Mouse (Mus musculus) G1E (cell line): ENCODE measurements around the gene Polr3f.

Experiments
- CTCF ChIP-seq: IDR thresholded peaks from 2 replicates; pipeline ENCODE4 v1.5.1; 2012; ENCODE audit warnings: low read depth, low read length, inconsistent platforms, mixed read lengths
- GATA1 ChIP-seq: IDR thresholded peaks from 2 replicates; pipeline ENCODE4 v1.6.1; 2012; ENCODE audit warnings: borderline replicate concordance, low read length, inconsistent platforms, mixed read lengths
- GATA2 ChIP-seq: IDR thresholded peaks from 2 replicates; pipeline ENCODE4 v1.6.1; 2012; ENCODE audit warnings: low read depth, low read length, inconsistent platforms, borderline replicate concordance
- POLR2AphosphoS5 ChIP-seq: IDR thresholded peaks from 2 replicates; pipeline ENCODE4 v1.6.1; 2012; ENCODE audit warnings: low read depth, low read length, inconsistent platforms; ENCODE audit not compliant: insufficient replicate concordance

GRCm38 (mm10) chr2:144514619-144515018, 12.9 kb upstream of the Polr3f start:
- TF ChIP-seq CTCF, result no peak
- no peak for TF ChIP-seq GATA1
- TF ChIP-seq POLR2AphosphoS5, result no peak
- no peak for TF ChIP-seq GATA2
